Mouse (Mus musculus) stomach, embryonic 16.5 days (tissue): Measurements from ENCODE around the gene Flad1. TPM values are rescaled to one million over a fixed set of nuclear protein-coding genes. Genes with fewer than 3 reads are reported as not detected.
A peak's percentile ranks its signal among the peaks of the same experiment; 100 is the strongest.

Source experiments
- ATAC-seq: fragments of 200-750 bp; cut with Nextera tagmentation; 2 replicates; pipeline ENCODE4 v1.8.0; 2017; ENCODE audit warnings: moderate number of reproducible peaks, moderate TSS enrichment; ENCODE audit not compliant: insufficient read depth, low FRiP score
- H3K27ac ChIP-seq: fragments of 300-500 bp; sonication (generic); 2 replicates; pipeline ENCODE4 v1.5.1; 2014; ENCODE audit warnings: low read length
- H3K27me3 ChIP-seq: fragments of 300-500 bp; sonication (generic); 2 replicates; pipeline ENCODE4 v1.6.1; 2014; ENCODE audit warnings: low read length, control low read depth, mixed read lengths; ENCODE audit not compliant: control insufficient read depth, insufficient read depth
- H3K36me3 ChIP-seq: fragments of 300-500 bp; sonication (generic); 2 replicates; pipeline ENCODE4 v1.6.1; 2014; ENCODE audit warnings: low read length; ENCODE audit not compliant: control insufficient read depth, insufficient read depth
- H3K4me1 ChIP-seq: fragments of 300-500 bp; sonication (generic); 2 replicates; pipeline ENCODE4 v1.6.1; 2014; ENCODE audit warnings: low read length, control low read depth, mixed read lengths; ENCODE audit not compliant: control insufficient read depth, insufficient read depth
- H3K4me2 ChIP-seq: fragments of 300-500 bp; sonication (generic); 2 replicates; pipeline ENCODE4 v1.6.1; 2014; ENCODE audit warnings: low read depth, low read length, mixed read lengths
- H3K4me3 ChIP-seq: fragments of 300-500 bp; sonication (generic); replicated peaks from 2 replicates; pipeline ENCODE4 v1.5.1; 2014; ENCODE audit warnings: mild to moderate bottlenecking, low read length
- H3K9ac ChIP-seq: fragments of 300-500 bp; sonication (generic); 2 replicates; pipeline ENCODE4 v1.6.1; 2014; ENCODE audit warnings: low read length
- H3K9me3 ChIP-seq: fragments of 300-500 bp; sonication (generic); replicated peaks from 2 replicates; pipeline ENCODE4 v1.6.1; 2016; ENCODE audit warnings: low read length, control low read depth; ENCODE audit not compliant: control insufficient read depth
- WGBS: fragments of 180-500 bp; shearing (Covaris S2); extraction: QIAGEN DNeasy Blood & Tissue Kit; methylation state at CpG from one replicate; pipeline ENCODE4 v1.1.7; 2014; 5-methylcytosine and 5-hydroxymethylcytosine counted together
- polyA plus RNA-seq: library from polyadenylated mRNA; unstranded; fragments of >200 nt; fragmentation: Nextera tagmentation; extraction: Ambion mirVana; gene quantifications from 2 replicates; pipeline ENCODE4 v1.2.1, GENCODE M21; 2015

Gene Flad1
- polyA plus RNA-seq, 1 experiment from 2014 or later: 27.5 TPM

- 53% methylated on average over 11 of the region's 11 CpGs for WGBS
- 0 out of 2 replicates have a peak, but pooled peaks cover 4% of the 10 kb centered on the region for H3K4me1 ChIP-seq
- H3K27me3 ChIP-seq: no peaks in the 10 kb centered on the region
- no peak overlapping the region for H3K9ac ChIP-seq
- no peak overlapping the region for H3K4me3 ChIP-seq
- no peak overlapping the region for H3K4me2 ChIP-seq
- no peaks in the 10 kb centered on the region for H3K9me3 ChIP-seq
- no peak for ATAC-seq
- H3K27ac ChIP-seq: no peak overlapping the region
- no peaks in the 10 kb centered on the region for H3K36me3 ChIP-seq
Observed at GRCm38 (mm10) chr3:89367338-89367737, 44.3 kb downstream of the Flad1 start.

GRCm38 (mm10) chr3:89365486-89366414 is 45.9 kb downstream of the Flad1 start:
- WGBS: 55% methylated on average over 20 of the region's 20 CpGs

GRCm38 (mm10) chr3:89365153-89365485 is 46.6 kb downstream of the Flad1 start, which contains the start of gene Dcst1:
Dcst1 (minus strand) TSS chr3:89365253.
- peak within 1 kb of the TSS; percentile 55 for H3K9ac ChIP-seq
- 87% methylated on average over 11 of the region's 11 CpGs for WGBS

More at GRCm38 (mm10) chr3:89365486-89366414, 45.9 kb downstream of the Flad1 start:
- Histone ChIP-seq H3K27ac (no peak overlapping the region), H3K4me1 (0 out of 2 replicates have a peak, but pooled peaks cover 4% of the 10 kb centered on the region), H3K27me3 (no peaks in the 10 kb centered on the region), H3K36me3 (no peaks in the 10 kb centered on the region), H3K9ac (peak overlapping the region; percentile 55), H3K9me3 (no peaks in the 10 kb centered on the region), H3K4me3 (no peak overlapping the region), H3K4me2 (no peak overlapping the region)
- 0 out of 2 replicates have a peak, but pooled peaks have one; percentile 19 for ATAC-seq

GRCm38 (mm10) chr3:89364631-89365030 is 47.0 kb downstream of the Flad1 start:
- H3K27me3 ChIP-seq: no peaks in the 10 kb centered on the region
- H3K27ac ChIP-seq: no peak overlapping the region
- H3K9me3 ChIP-seq: no peaks in the 10 kb centered on the region
- H3K4me2 ChIP-seq: no peak overlapping the region
- H3K9ac ChIP-seq: no peak overlapping the region
- no peak overlapping the region for H3K4me3 ChIP-seq
- no peak for ATAC-seq
- 68% methylated on average over 8 of the region's 8 CpGs for WGBS
- no peaks in the 10 kb centered on the region for H3K36me3 ChIP-seq
- H3K4me1 ChIP-seq: peaks cover 7% of the 10 kb centered on the region; the same call in 1 of the 2 replicates

More at GRCm38 (mm10) chr3:89365153-89365485, 46.6 kb downstream of the Flad1 start, which contains the start of gene Dcst1:
- Histone ChIP-seq H3K27ac (no peak within 1 kb of the TSS), H3K36me3 (no peaks in the 10 kb centered on the region), H3K4me2 (no peak within 1 kb of the TSS), H3K4me1 (0 out of 2 replicates have a peak, but pooled peaks cover 4% of the 10 kb centered on the region), H3K27me3 (no peaks in the 10 kb centered on the region), H3K4me3 (no peak within 1 kb of the TSS), H3K9me3 (no peaks in the 10 kb centered on the region)
- ATAC-seq: no peak

- H3K4me2 ChIP-seq: no peak within 1 kb of the TSS
- H3K4me1 ChIP-seq: peaks cover 10% of the 10 kb centered on the region; the same call in 1 of the 2 replicates
- no peak within 1 kb of the TSS for H3K27ac ChIP-seq
- no peak within 1 kb of the TSS for H3K4me3 ChIP-seq
- H3K27me3 ChIP-seq: no peaks in the 10 kb centered on the region
- H3K36me3 ChIP-seq: no peaks in the 10 kb centered on the region
- WGBS: 86% methylated on average over 7 of the region's 7 CpGs
- no peak within 1 kb of the TSS for H3K9ac ChIP-seq
- no peak for ATAC-seq
- H3K9me3 ChIP-seq: no peaks in the 10 kb centered on the region
Observed at GRCm38 (mm10) chr3:89361675-89362074, 50.0 kb downstream of the Flad1 start, which contains the start of gene Dcst2. Dcst2 (plus strand) TSS chr3:89361975.

GRCm38 (mm10) chr3:89360237-89360636 is 51.4 kb downstream of the Flad1 start:
- no peak overlapping the region for H3K9ac ChIP-seq
- H3K27ac ChIP-seq: no peak overlapping the region
- no peak for ATAC-seq
- peaks cover 11% of the 10 kb centered on the region; the same call in 1 of the 2 replicates for H3K4me1 ChIP-seq
- H3K27me3 ChIP-seq: no peaks in the 10 kb centered on the region
- no peaks in the 10 kb centered on the region for H3K36me3 ChIP-seq
- H3K4me2 ChIP-seq: no peak overlapping the region
- WGBS: 78% methylated on average over 3 of the region's 3 CpGs
- H3K9me3 ChIP-seq: no peaks in the 10 kb centered on the region
- H3K4me3 ChIP-seq: no peak overlapping the region

GRCm38 (mm10) chr3:89359630-89360029 is 52.0 kb downstream of the Flad1 start:
- Histone ChIP-seq H3K27me3 (no peaks in the 10 kb centered on the region), H3K9ac (no peak overlapping the region), H3K4me3 (no peak overlapping the region), H3K36me3 (no peaks in the 10 kb centered on the region), H3K4me1 (peaks cover 15% of the 10 kb centered on the region; the same call in 1 of the 2 replicates), H3K4me2 (no peak overlapping the region), H3K9me3 (no peaks in the 10 kb centered on the region), H3K27ac (no peak overlapping the region)
- 51% methylated on average over 6 of the region's 6 CpGs for WGBS
- ATAC-seq: peak; percentile 41; the same call in 1 of the 2 replicates

- Histone ChIP-seq H3K27me3 (no peaks in the 10 kb centered on the region), H3K9ac (no peak overlapping the region), H3K4me3 (no peak overlapping the region), H3K4me1 (peaks cover 15% of the 10 kb centered on the region; the same call in 1 of the 2 replicates), H3K36me3 (no peaks in the 10 kb centered on the region), H3K9me3 (no peaks in the 10 kb centered on the region), H3K4me2 (no peak overlapping the region), H3K27ac (no peak overlapping the region)
- 67% methylated on average over 9 of the region's 9 CpGs for WGBS
- ATAC-seq: no peak
Observed at GRCm38 (mm10) chr3:89356029-89356428, 55.6 kb downstream of the Flad1 start.

GRCm38 (mm10) chr3:89355512-89355902 is 56.2 kb downstream of the Flad1 start:
- Histone ChIP-seq H3K27ac (no peak overlapping the region), H3K9ac (0 out of 2 replicates have a peak overlapping the region, but pooled peaks have one; percentile 23), H3K4me3 (no peak overlapping the region), H3K4me2 (no peak overlapping the region), H3K9me3 (no peaks in the 10 kb centered on the region), H3K27me3 (no peaks in the 10 kb centered on the region), H3K36me3 (no peaks in the 10 kb centered on the region), H3K4me1 (peaks cover 17% of the 10 kb centered on the region; the same call in 1 of the 2 replicates)
- 76% methylated on average over 6 of the region's 6 CpGs for WGBS
- no peak for ATAC-seq
